Mouse (Mus musculus) kidney, embryonic 14.5 days (tissue): ENCODE results near the gene Zfp384. TPM values are rescaled to one million over a fixed set of nuclear protein-coding genes. Genes with fewer than 3 reads are reported as not detected.

Experiments used
- ATAC-seq: fragments of 200-750 bp; cut with Nextera tagmentation; 2 replicates; pipeline ENCODE4 v1.8.0; 2017; ENCODE audit warnings: moderate number of reproducible peaks, mild to moderate bottlenecking, moderate TSS enrichment, moderate library complexity; ENCODE audit not compliant: low FRiP score, low TSS enrichment
- H3K27ac ChIP-seq: fragments of 300-500 bp; sonication (generic); 2 replicates; pipeline ENCODE4 v1.5.1; 2014; ENCODE audit warnings: low read depth, mild to moderate bottlenecking, low read length, moderate library complexity, mixed read lengths
- H3K27me3 ChIP-seq: fragments of 300-500 bp; sonication (generic); 2 replicates; pipeline ENCODE4 v1.6.1; 2014; ENCODE audit warnings: mild to moderate bottlenecking, low read length; ENCODE audit not compliant: control insufficient read depth, insufficient read depth
- H3K36me3 ChIP-seq: fragments of 300-500 bp; sonication (generic); 2 replicates; pipeline ENCODE4 v1.6.1; 2014; ENCODE audit warnings: low read length, mixed read lengths; ENCODE audit not compliant: control insufficient read depth, insufficient read depth
- H3K4me1 ChIP-seq: fragments of 300-500 bp; sonication (generic); 2 replicates; pipeline ENCODE4 v1.6.1; 2014; ENCODE audit warnings: low read length, mixed read lengths; ENCODE audit not compliant: control insufficient read depth, insufficient read depth
- H3K4me2 ChIP-seq: fragments of 300-500 bp; sonication (generic); replicated peaks from 2 replicates; pipeline ENCODE4 v1.6.1; 2014; ENCODE audit warnings: low read depth, mild to moderate bottlenecking, low read length
- H3K4me3 ChIP-seq: fragments of 300-500 bp; sonication (generic); 2 replicates; pipeline ENCODE4 v1.5.1; 2014; ENCODE audit warnings: mild to moderate bottlenecking, low read length
- H3K9ac ChIP-seq: fragments of 300-500 bp; sonication (generic); 2 replicates; pipeline ENCODE4 v1.6.1; 2014; ENCODE audit warnings: low read depth, mild to moderate bottlenecking, low read length, moderate library complexity
- H3K9me3 ChIP-seq: fragments of 300-500 bp; sonication (generic); 2 replicates; pipeline ENCODE4 v1.6.1; 2016; ENCODE audit warnings: low read length; ENCODE audit not compliant: control insufficient read depth
- WGBS: fragments of 180-500 bp; shearing (Covaris S2); extraction: QIAGEN DNeasy Blood & Tissue Kit; methylation state at CpG from one replicate; pipeline ENCODE4 v1.1.7; 2014; 5-methylcytosine and 5-hydroxymethylcytosine counted together
- polyA plus RNA-seq: library from polyadenylated mRNA; unstranded; fragments of >200 nt; fragmentation: Nextera tagmentation; extraction: Ambion mirVana; gene quantifications from 2 replicates; pipeline ENCODE4 v1.2.1, GENCODE M21; 2014

The Zfp384 gene
- 12.5 and 15.0 TPM in 2 replicates for polyA plus RNA-seq

- H3K36me3 ChIP-seq = peaks cover 30% of the 10 kb centered on the region
Measured at GRCm38 (mm10) chr6:125009129-125009180, at the start of gene Zfp384. Gene Zfp384, plus strand, starts transcription at chr6:125009145.

GRCm38 (mm10) chr6:124959960-124960359 is 49.0 kb upstream of the Zfp384 start:
- H3K4me1 ChIP-seq = peaks cover 6% of the 10 kb centered on the region; the same call in 1 of the 2 replicates
- H3K9me3 ChIP-seq = no peaks in the 10 kb centered on the region
- peaks cover 56% of the 10 kb centered on the region for H3K36me3 ChIP-seq
- no peak overlapping the region for H3K27ac ChIP-seq
- WGBS = 88% methylated on average over 13 of the region's 13 CpGs
- H3K4me3 ChIP-seq = no peak overlapping the region
- no peak for ATAC-seq
- H3K4me2 ChIP-seq = no peak overlapping the region
- H3K9ac ChIP-seq = no peak overlapping the region
- no peaks in the 10 kb centered on the region for H3K27me3 ChIP-seq

More at GRCm38 (mm10) chr6:125009129-125009180, at the start of gene Zfp384:
- ATAC-seq = no peak
- Histone ChIP-seq H3K4me2 (peak within 1 kb of the TSS; percentile 69), H3K27ac (peak within 1 kb of the TSS; percentile 99), H3K4me1 (peaks cover 5% of the 10 kb centered on the region; the same call in 1 of the 2 replicates), H3K4me3 (peak within 1 kb of the TSS; percentile 81), H3K9me3 (no peaks in the 10 kb centered on the region), H3K27me3 (no peaks in the 10 kb centered on the region), H3K9ac (peak within 1 kb of the TSS; percentile 99)
- WGBS = no CpG with 5 or more reads among the region's 3 CpGs

GRCm38 (mm10) chr6:124961021-124961420 is 47.9 kb upstream of the Zfp384 start:
- H3K4me1 ChIP-seq = peaks cover 6% of the 10 kb centered on the region; the same call in 1 of the 2 replicates
- H3K4me3 ChIP-seq = no peak overlapping the region
- peaks cover 52% of the 10 kb centered on the region for H3K36me3 ChIP-seq
- no peaks in the 10 kb centered on the region for H3K9me3 ChIP-seq
- no peak overlapping the region for H3K4me2 ChIP-seq
- ATAC-seq = no peak
- H3K27me3 ChIP-seq = no peaks in the 10 kb centered on the region
- H3K27ac ChIP-seq = no peak overlapping the region
- no peak overlapping the region for H3K9ac ChIP-seq
- 93% methylated on average over 12 of the region's 12 CpGs for WGBS

- 33% methylated on average over 16 of the region's 16 CpGs for WGBS
- peaks cover 3% of the 10 kb centered on the region; the same call in 1 of the 2 replicates for H3K9me3 ChIP-seq
- no peak; the same call in 1 of the 2 replicates for ATAC-seq
- H3K4me1 ChIP-seq = peaks cover 6% of the 10 kb centered on the region; the same call in 1 of the 2 replicates
- H3K27me3 ChIP-seq = no peaks in the 10 kb centered on the region
- peak overlapping the region; percentile 92 for H3K27ac ChIP-seq
- peak overlapping the region; percentile 92 for H3K9ac ChIP-seq
- H3K36me3 ChIP-seq = peaks cover 26% of the 10 kb centered on the region
- H3K4me2 ChIP-seq = peak overlapping the region; percentile 63
- H3K4me3 ChIP-seq = peak overlapping the region; percentile 81
Measured at GRCm38 (mm10) chr6:124964638-124965037, 44.3 kb upstream of the Zfp384 start.

GRCm38 (mm10) chr6:124965088-124965719 is 43.7 kb upstream of the Zfp384 start, which contains the start of gene Cops7a:
Gene Cops7a, minus strand, starts transcription at chr6:124965538.
- under 1% methylated on average over 67 of the region's 68 CpGs for WGBS
- Histone ChIP-seq H3K27me3 (no peaks in the 10 kb centered on the region), H3K4me3 (peak within 1 kb of the TSS; percentile 81), H3K4me1 (peaks cover 6% of the 10 kb centered on the region; the same call in 1 of the 2 replicates), H3K4me2 (peak within 1 kb of the TSS; percentile 63), H3K36me3 (peaks cover 20% of the 10 kb centered on the region), H3K9ac (peak within 1 kb of the TSS; percentile 92), H3K27ac (peak within 1 kb of the TSS; percentile 92), H3K9me3 (peaks cover 3% of the 10 kb centered on the region; the same call in 1 of the 2 replicates)
- peak; percentile 95 for ATAC-seq

GRCm38 (mm10) chr6:124965747-124966146 is 43.2 kb upstream of the Zfp384 start:
- peak overlapping the region; percentile 63 for H3K4me2 ChIP-seq
- peaks cover 3% of the 10 kb centered on the region; the same call in 1 of the 2 replicates for H3K9me3 ChIP-seq
- H3K36me3 ChIP-seq = peaks cover 15% of the 10 kb centered on the region
- peak overlapping the region; percentile 81 for H3K4me3 ChIP-seq
- H3K4me1 ChIP-seq = peaks cover 6% of the 10 kb centered on the region; the same call in 1 of the 2 replicates
- ATAC-seq = no peak
- WGBS = 12% methylated on average over 15 of the region's 15 CpGs
- H3K27ac ChIP-seq = peak overlapping the region; percentile 92
- peak overlapping the region; percentile 92 for H3K9ac ChIP-seq
- no peaks in the 10 kb centered on the region for H3K27me3 ChIP-seq

GRCm38 (mm10) chr6:124966466-124967118 is 42.4 kb upstream of the Zfp384 start:
- Histone ChIP-seq H3K27me3 (no peaks in the 10 kb centered on the region), H3K27ac (no peak overlapping the region), H3K4me2 (peak overlapping the region; percentile 63), H3K9me3 (peaks cover 3% of the 10 kb centered on the region; the same call in 1 of the 2 replicates), H3K9ac (no peak overlapping the region), H3K4me1 (peaks cover 6% of the 10 kb centered on the region; the same call in 1 of the 2 replicates), H3K36me3 (peaks cover 7% of the 10 kb centered on the region; the same call in 1 of the 2 replicates), H3K4me3 (peak overlapping the region; percentile 81; the same call in 1 of the 2 replicates)
- ATAC-seq = no peak
- 94% methylated on average over 7 of the region's 7 CpGs for WGBS

- Histone ChIP-seq H3K4me1 (peaks cover 6% of the 10 kb centered on the region; the same call in 1 of the 2 replicates), H3K27me3 (no peaks in the 10 kb centered on the region), H3K9me3 (peaks cover 3% of the 10 kb centered on the region; the same call in 1 of the 2 replicates), H3K4me3 (no peak overlapping the region), H3K27ac (no peak overlapping the region), H3K9ac (no peak overlapping the region), H3K4me2 (no peak overlapping the region), H3K36me3 (no peaks in the 10 kb centered on the region)
- ATAC-seq = no peak
- WGBS = 79% methylated on average over 4 of the region's 4 CpGs
Measured at GRCm38 (mm10) chr6:124967766-124968165, 41.2 kb upstream of the Zfp384 start.

GRCm38 (mm10) chr6:124992241-124992640 is 16.7 kb upstream of the Zfp384 start:
- H3K27me3 ChIP-seq = peaks cover 27% of the 10 kb centered on the region
- H3K27ac ChIP-seq = no peak overlapping the region
- H3K36me3 ChIP-seq = no peaks in the 10 kb centered on the region
- ATAC-seq = no peak
- peaks cover 8% of the 10 kb centered on the region for H3K9me3 ChIP-seq
- peaks cover 6% of the 10 kb centered on the region; the same call in 1 of the 2 replicates for H3K4me1 ChIP-seq
- WGBS = 39% methylated on average over 4 of the region's 4 CpGs
- no peak overlapping the region for H3K4me3 ChIP-seq
- H3K4me2 ChIP-seq = no peak overlapping the region
- H3K9ac ChIP-seq = no peak overlapping the region
